Mouse (Mus musculus): Measurements from ENCODE around the gene Zbtb26.

DNA sequence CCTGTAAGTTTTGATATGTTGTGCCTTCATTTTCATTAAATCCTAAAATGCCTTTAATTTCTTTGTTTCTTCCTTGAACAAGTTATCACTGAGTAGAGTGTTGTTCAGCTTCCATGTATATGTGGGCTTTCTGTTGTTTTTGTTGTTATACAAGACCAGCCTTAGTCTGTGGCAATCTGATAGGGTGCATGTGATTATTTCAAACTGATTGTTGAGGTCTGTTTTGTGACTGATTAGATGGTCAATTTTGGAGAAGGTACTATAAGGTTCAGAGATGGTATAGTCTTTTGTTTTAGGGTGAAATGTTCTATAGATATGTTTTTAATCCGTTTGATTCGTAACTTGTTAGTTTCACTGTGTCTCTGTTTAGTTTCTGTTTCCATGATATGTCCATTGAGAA is 37.1 kb upstream of the Zbtb26 start:
- TF ChIP-seq CTCF (IDR thresholded peaks at IDR 0.05; ENCODE audit: borderline replicate concordance, insufficient read depth, low read depth, low read length) (no peak), POLR2A (IDR thresholded peaks at IDR 0.05; ENCODE audit: borderline replicate concordance, insufficient read depth, low read length) (no peak)

Measured in cerebellum, adult 2 months (tissue).